Mouse (Mus musculus) CH12.LX (cell line): ENCODE results near the gene 6030468B19Rik. TPM values are rescaled to one million over a fixed set of nuclear protein-coding genes. Genes with fewer than 3 reads are reported as not detected.
A peak's percentile ranks its signal among the peaks of the same experiment; 100 is the strongest.

ENCODE experiments used
- DNase-seq: peaks from one replicate; pipeline ENCODE4 v3.0.0-alpha.2; 2013; ENCODE audit errors: extremely low read depth
- H3K27ac ChIP-seq: 2 replicates; pipeline ENCODE4 v1.5.1; 2012; ENCODE audit warnings: low read depth, mild to moderate bottlenecking, control low read depth, moderate library complexity; ENCODE audit not compliant: insufficient read depth
- H3K27me3 ChIP-seq: replicated peaks from 2 replicates; pipeline ENCODE3; 2012; ENCODE audit warnings: inconsistent platforms
- H3K36me3 ChIP-seq, 2 experiments: replicated peaks in 1 of 2; 2 replicates each; pipeline versions ENCODE3 to v1.6.1; 2012; ENCODE audit warnings: inconsistent platforms in 1 of 2, low read length in 1 of 2, mild to moderate bottlenecking in 1 of 2, mixed read lengths in 1 of 2, moderate library complexity in 1 of 2; ENCODE audit not compliant: control insufficient read depth in 1 of 2, insufficient read depth in 1 of 2
- H3K4me1 ChIP-seq, 2 experiments: 2 replicates each; pipeline ENCODE4 v1.6.1; 2012; ENCODE audit warnings: inconsistent platforms in 1 of 2, moderate library complexity in 1 of 2; ENCODE audit not compliant: insufficient read depth in 2 of 2, control insufficient read depth in 1 of 2
- H3K4me2 ChIP-seq: 2 replicates; pipeline ENCODE4 v1.6.1; 2012; ENCODE audit warnings: low read depth, mild to moderate bottlenecking, control low read depth; ENCODE audit not compliant: poor library complexity, insufficient read depth, severe bottlenecking
- H3K4me3 ChIP-seq, 3 experiments: fragments of 150-350 bp in 1 of 3; sonication (generic) in 1 of 3; replicated peaks in 1 of 3; 2 replicates each; pipeline versions ENCODE3 to v1.5.1; 2011 to 2012; ENCODE audit warnings: low read depth in 2 of 3, low read length in 2 of 3, mild to moderate bottlenecking in 2 of 3, moderate library complexity in 2 of 3, control low read depth in 1 of 3, improper control_type of control experiment in 1 of 3, inconsistent platforms in 1 of 3, mixed read lengths in 1 of 3; ENCODE audit not compliant: poor library complexity in 1 of 3
- H3K79me2 ChIP-seq: replicated peaks from 2 replicates; pipeline ENCODE4 v1.6.1; 2012; ENCODE audit warnings: mild to moderate bottlenecking, moderate library complexity; ENCODE audit not compliant: control insufficient read depth, poor library complexity, insufficient read depth, severe bottlenecking; ENCODE audit errors: extremely low read depth
- H3K9ac ChIP-seq: 2 replicates; pipeline ENCODE4 v1.6.1; 2012; ENCODE audit warnings: low read depth, mild to moderate bottlenecking, control low read depth, moderate library complexity; ENCODE audit not compliant: insufficient read depth
- H3K9me3 ChIP-seq: replicated peaks from 2 replicates; pipeline ENCODE3; 2012; ENCODE audit warnings: low read length, inconsistent platforms, mixed read lengths
- BHLHE40 ChIP-seq: IDR thresholded peaks from 2 replicates; pipeline ENCODE4 v1.6.1; 2011; ENCODE audit warnings: mild to moderate bottlenecking, low read depth, low read length, improper control_type of control experiment
- CHD1 ChIP-seq: IDR thresholded peaks from 2 replicates; pipeline ENCODE4 v1.6.1; 2012; ENCODE audit warnings: low read depth, low read length, improper control_type of control experiment, inconsistent platforms
- CHD2 ChIP-seq: IDR thresholded peaks from 2 replicates; pipeline ENCODE4 v1.6.1; 2011; ENCODE audit warnings: low read length, improper control_type of control experiment
- CTCF ChIP-seq, 2 experiments: IDR thresholded peaks in 1 of 2; conservative IDR thresholded peaks in 1 of 2; 2 replicates each; pipeline ENCODE4 v1.5.1; 2011 to 2012; ENCODE audit warnings: low read depth in 2 of 2, low read length in 2 of 2, improper control_type of control experiment in 1 of 2, inconsistent platforms in 1 of 2, mild to moderate bottlenecking in 1 of 2, moderate library complexity in 1 of 2
- E2F4 ChIP-seq: IDR thresholded peaks from 2 replicates; pipeline ENCODE4 v1.6.1; 2011; ENCODE audit warnings: low read depth, low read length, improper control_type of control experiment; ENCODE audit not compliant: insufficient replicate concordance
- ELF1 ChIP-seq: IDR thresholded peaks from 2 replicates; pipeline ENCODE4 v1.6.1; 2014; ENCODE audit warnings: low read depth, mild to moderate bottlenecking, inconsistent platforms, low read length, improper control_type of control experiment
- EP300 ChIP-seq: IDR thresholded peaks from 2 replicates; pipeline ENCODE4 v1.6.1; 2011; ENCODE audit warnings: low read length, improper control_type of control experiment
- ETS1 ChIP-seq: conservative IDR thresholded peaks from 2 replicates; pipeline ENCODE4 v1.6.1; 2012; ENCODE audit warnings: low read depth, mild to moderate bottlenecking, inconsistent platforms, low read length, improper control_type of control experiment, moderate library complexity
- HCFC1 ChIP-seq: IDR thresholded peaks from 2 replicates; pipeline ENCODE4 v1.6.1; 2012; ENCODE audit warnings: low read depth, mild to moderate bottlenecking, inconsistent platforms, low read length, improper control_type of control experiment
- JUN ChIP-seq: IDR thresholded peaks from 2 replicates; pipeline ENCODE4 v1.6.1; 2011; ENCODE audit warnings: low read depth, mild to moderate bottlenecking, low read length, improper control_type of control experiment, moderate library complexity; ENCODE audit not compliant: insufficient read depth
- KAT2A ChIP-seq: IDR thresholded peaks from 2 replicates; pipeline ENCODE4 v1.6.1; 2012; ENCODE audit warnings: low read length, improper control_type of control experiment, inconsistent platforms; ENCODE audit not compliant: insufficient replicate concordance
- MAFK ChIP-seq: IDR thresholded peaks from 2 replicates; pipeline ENCODE4 v1.6.1; 2011; ENCODE audit warnings: low read length, improper control_type of control experiment; ENCODE audit not compliant: insufficient replicate concordance
- MAX ChIP-seq: IDR thresholded peaks from 2 replicates; pipeline ENCODE4 v1.6.1; 2011; ENCODE audit warnings: low read length, improper control_type of control experiment
- MAZ ChIP-seq: IDR thresholded peaks from 2 replicates; pipeline ENCODE4 v1.6.1; 2012; ENCODE audit warnings: low read depth, mild to moderate bottlenecking, inconsistent platforms, low read length, improper control_type of control experiment, moderate library complexity
- MEF2A ChIP-seq: IDR thresholded peaks from 2 replicates; pipeline ENCODE4 v1.6.1; 2014; ENCODE audit warnings: low read depth, mild to moderate bottlenecking, inconsistent platforms, low read length, improper control_type of control experiment, borderline replicate concordance
- MXI1 ChIP-seq: IDR thresholded peaks from 2 replicates; pipeline ENCODE4 v1.6.1; 2011; ENCODE audit warnings: mild to moderate bottlenecking, low read depth, low read length, improper control_type of control experiment
- MYC ChIP-seq: IDR thresholded peaks from 2 replicates; pipeline ENCODE4 v1.6.1; 2011; ENCODE audit warnings: low read depth, mild to moderate bottlenecking, improper control_type of control experiment, low read length
- NELFE ChIP-seq: IDR thresholded peaks from 2 replicates; pipeline ENCODE4 v1.6.1; 2011; ENCODE audit warnings: low read depth, low read length, improper control_type of control experiment
- NRF1 ChIP-seq: IDR thresholded peaks from 2 replicates; pipeline ENCODE4 v1.6.1; 2014; ENCODE audit warnings: low read depth, mild to moderate bottlenecking, inconsistent platforms, low read length, improper control_type of control experiment, moderate library complexity
- PAX5 ChIP-seq: IDR thresholded peaks from 2 replicates; pipeline ENCODE4 v1.6.1; 2012; ENCODE audit warnings: low read length, inconsistent platforms, mixed read lengths
- POLR2A ChIP-seq: IDR thresholded peaks from 2 replicates; pipeline ENCODE4 v1.6.1; 2011; ENCODE audit warnings: low read depth, mild to moderate bottlenecking, improper control_type of control experiment, low read length
- POLR2AphosphoS2 ChIP-seq: IDR thresholded peaks from 2 replicates; pipeline ENCODE4 v1.6.1; 2011; ENCODE audit warnings: low read depth, low read length, improper control_type of control experiment
- RAD21 ChIP-seq: IDR thresholded peaks from 2 replicates; pipeline ENCODE4 v1.6.1; 2011; ENCODE audit warnings: low read depth, mild to moderate bottlenecking, low read length, improper control_type of control experiment, moderate library complexity
- RCOR1 ChIP-seq: conservative IDR thresholded peaks from 2 replicates; pipeline ENCODE4 v1.6.1; 2012; ENCODE audit warnings: low read depth, mild to moderate bottlenecking, inconsistent platforms, low read length, improper control_type of control experiment
- SIN3A ChIP-seq: IDR thresholded peaks from 2 replicates; pipeline ENCODE4 v1.6.1; 2012; ENCODE audit warnings: low read length, improper control_type of control experiment, inconsistent platforms
- SMC3 ChIP-seq: IDR thresholded peaks from 2 replicates; pipeline ENCODE4 v1.6.1; 2011; ENCODE audit warnings: low read depth, low read length, improper control_type of control experiment
- TBP ChIP-seq: conservative IDR thresholded peaks from 2 replicates; pipeline ENCODE4 v1.6.1; 2011; ENCODE audit warnings: low read depth, low read length, improper control_type of control experiment
- TCF12 ChIP-seq: IDR thresholded peaks from 2 replicates; pipeline ENCODE4 v1.6.1; 2014; ENCODE audit warnings: low read depth, mild to moderate bottlenecking, inconsistent platforms, low read length, improper control_type of control experiment
- UBTF ChIP-seq: IDR thresholded peaks from 2 replicates; pipeline ENCODE4 v1.6.1; 2012; ENCODE audit warnings: low read depth, mild to moderate bottlenecking, inconsistent platforms, low read length, improper control_type of control experiment, moderate library complexity
- USF1 ChIP-seq: IDR thresholded peaks from 2 replicates; pipeline ENCODE4 v1.6.1; 2014; ENCODE audit warnings: low read depth, mild to moderate bottlenecking, inconsistent platforms, low read length, improper control_type of control experiment
- ZC3H11A ChIP-seq: IDR thresholded peaks from 2 replicates; pipeline ENCODE4 v1.6.1; 2012; ENCODE audit warnings: low read depth, mild to moderate bottlenecking, inconsistent platforms, low read length, improper control_type of control experiment
- ZKSCAN1 ChIP-seq: IDR thresholded peaks from 2 replicates; pipeline ENCODE4 v1.6.1; 2012; ENCODE audit warnings: low read depth, inconsistent platforms, low read length, improper control_type of control experiment, borderline replicate concordance
- ZNF384 ChIP-seq: IDR thresholded peaks from 2 replicates; pipeline ENCODE4 v1.6.1; 2012; ENCODE audit warnings: low read depth, low read length, improper control_type of control experiment, inconsistent platforms
- dilution Hi-C: fragments of 300-500 bp; cut with MboI; formaldehyde crosslinking; loops from 2 replicates; pipeline ENCODE4 v1.14.3; 2020; ENCODE audit warnings: low sequenced_read_pairs; ENCODE audit not compliant: extremely low pct_unique_long_range_greater_than_20kb, extremely low pct_ligation_motif_present
- in situ Hi-C: fragments of 300-500 bp; cut with MboI; formaldehyde crosslinking; loops from 3 replicates; pipeline ENCODE4 v1.14.3; 2019; ENCODE audit warnings: low sequenced_read_pairs, low pct_ligation_motif_present, low pct_unique_long_range_greater_than_20kb, mixed read lengths
- polyA plus RNA-seq: library from polyadenylated mRNA; unstranded; fragments of >175 nt; gene quantifications from 2 replicates; pipeline ENCODE4 v1.2.1, GENCODE M21; 2012; ENCODE audit warnings: low read depth; ENCODE audit not compliant: insufficient read length
- total RNA-seq, 2 experiments: library from RNA; depleted of rRNA; stranded (reverse); fragments of 300-350 nt in 1 of 2; fragments of >200 nt in 1 of 2; gene quantifications; 2 replicates each; pipeline ENCODE4 v1.2.3; 2012 to 2014

6030468B19Rik gene
- total and polyA plus RNA-seq, 3 experiments = 0.93 to 1.7 (median 1.5) TPM

DNA sequence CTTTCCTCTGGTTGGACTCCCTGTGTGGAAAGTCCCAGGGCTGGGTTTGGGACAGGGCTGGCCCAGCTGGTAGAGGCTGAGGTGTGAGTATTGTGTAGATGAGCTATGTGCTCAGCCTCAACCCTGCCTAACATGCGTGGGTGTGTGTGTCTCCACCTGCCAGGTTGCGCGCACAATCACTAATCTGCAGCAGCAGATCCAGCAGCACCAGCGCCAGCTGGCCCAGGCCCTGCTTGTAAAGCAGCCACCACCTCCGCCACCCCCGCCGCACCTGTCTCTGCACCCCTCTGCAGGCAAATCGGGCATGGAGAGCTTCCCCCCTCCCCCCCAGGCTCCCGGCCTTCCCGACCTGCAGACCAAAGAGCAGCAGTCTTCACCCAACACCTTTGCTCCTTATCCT lies 48.0 kb upstream of the 6030468B19Rik start:
- peaks cover 65 to 78% of the 10 kb centered on the region in 2 experiments for H3K36me3 ChIP-seq

GRCm38 (mm10) chr11:117751544-117751943 lies 45.9 kb upstream of the 6030468B19Rik start:
- peak; percentile 74 for DNase-seq
- Histone ChIP-seq H3K27me3 (no peaks in the 10 kb centered on the region), H3K36me3 (peaks cover 73 to 78% of the 10 kb centered on the region in 2 experiments), H3K4me3 (peak overlapping the region in 2 of 3 experiments; percentile 1 to 9), H3K9ac (no peak overlapping the region), H3K27ac (peak overlapping the region; percentile 12; the same call in 1 of the 2 replicates), H3K79me2 (no peaks in the 10 kb centered on the region), H3K4me1 (peaks cover 3 to 35% of the 10 kb centered on the region in 2 experiments), H3K9me3 (peaks cover 3% of the 10 kb centered on the region), H3K4me2 (no peak overlapping the region)
- dilution Hi-C loops (no loop called here), in situ Hi-C loops (no loop called here)
- no peak; the same call in 1 of the 2 replicates for TF ChIP-seq USF1
- no peak for TF ChIP-seq ZKSCAN1
- TF ChIP-seq ETS1 = peak; percentile 84
- no peak for TF ChIP-seq CTCF (conservative IDR thresholded peaks at IDR 0.05 in 1 of 2, IDR thresholded peaks at IDR 0.05 in 1 of 2; ENCODE audit: low read depth in 2 of 2, low read length in 2 of 2)
- TF ChIP-seq SIN3A = peak; percentile 93
- TF ChIP-seq ZC3H11A = no peak
- no peak for TF ChIP-seq E2F4
- TF ChIP-seq SMC3 = no peak
- no peak for TF ChIP-seq NRF1
- TF ChIP-seq ZNF384 = no peak
- peak; percentile 48 for TF ChIP-seq EP300
- TF ChIP-seq CHD2 = no peak
- no peak for TF ChIP-seq KAT2A
- no peak for TF ChIP-seq TBP
- TF ChIP-seq MAZ = no peak
- TF ChIP-seq POLR2AphosphoS2 = no peak
- TF ChIP-seq PAX5 = no peak
- TF ChIP-seq NELFE = no peak
- 0 out of 2 replicates have a peak, but pooled peaks have one; percentile 46 for TF ChIP-seq UBTF
- TF ChIP-seq HCFC1 = no peak
- TF ChIP-seq MYC = peak; percentile 98
- TF ChIP-seq RCOR1 = no peak
- no peak for TF ChIP-seq JUN
- TF ChIP-seq CHD1 = no peak
- TF ChIP-seq MAX = peak; percentile 98
- TF ChIP-seq RAD21 = no peak
- TF ChIP-seq BHLHE40 = peak; percentile 73
- peak; percentile 99 for TF ChIP-seq MXI1
- no peak; the same call in 1 of the 2 replicates for TF ChIP-seq POLR2A
- TF ChIP-seq MAFK = 0 out of 2 replicates have a peak, but pooled peaks have one; percentile 39

More for the DNA sequence above, 48.0 kb upstream of the 6030468B19Rik start:
- in situ Hi-C loops = no loop called here
- dilution Hi-C loops = no loop called here
- TF ChIP-seq RCOR1 = no peak
- TF ChIP-seq MEF2A = no peak
- TF ChIP-seq MAX = no peak
- no peak for TF ChIP-seq TCF12
- no peak for TF ChIP-seq CHD2
- TF ChIP-seq CTCF (conservative IDR thresholded peaks at IDR 0.05 in 1 of 2, IDR thresholded peaks at IDR 0.05 in 1 of 2; ENCODE audit: low read depth in 2 of 2, low read length in 2 of 2) = no peak
- no peak for TF ChIP-seq EP300
- no peak for TF ChIP-seq ELF1
- no peak for TF ChIP-seq BHLHE40
- TF ChIP-seq HCFC1 = no peak
- no peak for TF ChIP-seq E2F4
- H3K4me3 ChIP-seq = no peak overlapping the region
- DNase-seq = no peak
- H3K9me3 ChIP-seq = no peaks in the 10 kb centered on the region
- H3K4me1 ChIP-seq = peaks cover 3 to 35% of the 10 kb centered on the region in 2 experiments
- no peak overlapping the region for H3K9ac ChIP-seq
- H3K79me2 ChIP-seq = no peaks in the 10 kb centered on the region
- no peak overlapping the region for H3K27ac ChIP-seq
- no peaks in the 10 kb centered on the region for H3K27me3 ChIP-seq
- no peak overlapping the region for H3K4me2 ChIP-seq
